In genomic region chr13:34332762-34333161, GRCm38 (mm10) we compare ENCODE assay signal across 9 mouse cellular contexts. TPM values are rescaled to one million over a fixed set of nuclear protein-coding genes. Genes with fewer than 3 reads are reported as not detected.
DNase-seq lines count a peak whose midpoint lies in the region; ATAC-seq lines count a peak whose summit lies in the region.
"Had no signal": no experiment of that assay in that cellular context is flagged by ENCODE, and none has a peak within 500 bp of the region (broad histone marks: within the 10 kb centered on the region; RNA-seq: fewer than 3 reads in every experiment).

No protein-coding gene starts in this region.

- no peaks in the 10 kb centered on the region for H3K27me3 ChIP-seq in forebrain, embryonic 14.5 days (replicated peaks; ENCODE audit: control insufficient read depth, insufficient read depth, low read length)
- H3K27me3 ChIP-seq in forebrain, embryonic 16.5 days (replicated peaks; ENCODE audit: control insufficient read depth, insufficient read depth, low read length) = no peaks in the 10 kb centered on the region
- no peaks in the 10 kb centered on the region for H3K27me3 ChIP-seq in intestine, embryonic 14.5 days (replicated peaks; ENCODE audit: control insufficient read depth, insufficient read depth, low read length)
- H3K27me3 ChIP-seq: neural tube, embryonic 12.5 days had no signal

- H3K4me3 ChIP-seq in forebrain, embryonic 14.5 days (ENCODE audit: low read depth, low read length) = no peak overlapping the region
- H3K4me3 ChIP-seq in forebrain, embryonic 16.5 days (replicated peaks; ENCODE audit: low read length) = no peak overlapping the region
- no peak overlapping the region for H3K4me3 ChIP-seq in intestine, embryonic 14.5 days (ENCODE audit: low read depth, low read length)
- H3K4me3 ChIP-seq: neural tube, embryonic 12.5 days had no signal

- no peak overlapping the region for H3K4me2 ChIP-seq in forebrain, embryonic 14.5 days (ENCODE audit: low read length)
- H3K4me2 ChIP-seq in forebrain, embryonic 16.5 days (ENCODE audit: low read length) = no peak overlapping the region
- no peak overlapping the region for H3K4me2 ChIP-seq in intestine, embryonic 14.5 days (ENCODE audit: low read length)
- H3K4me2 ChIP-seq: neural tube, embryonic 12.5 days had no signal

- no peaks in the 10 kb centered on the region for H3K4me1 ChIP-seq in forebrain, embryonic 14.5 days (ENCODE audit: control insufficient read depth, insufficient read depth, low read length)
- no peaks in the 10 kb centered on the region for H3K4me1 ChIP-seq in forebrain, embryonic 16.5 days (replicated peaks; ENCODE audit: control insufficient read depth, insufficient read depth, low read length)
- H3K4me1 ChIP-seq in intestine, embryonic 14.5 days (replicated peaks; ENCODE audit: control insufficient read depth, insufficient read depth, low read length) = no peaks in the 10 kb centered on the region
- H3K4me1 ChIP-seq: neural tube, embryonic 12.5 days had no signal

- no peak overlapping the region for H3K9ac ChIP-seq in forebrain, embryonic 14.5 days (ENCODE audit: low read length)
- H3K9ac ChIP-seq in forebrain, embryonic 16.5 days (replicated peaks; ENCODE audit: low read depth, low read length) = no peak overlapping the region
- no peak overlapping the region for H3K9ac ChIP-seq in intestine, embryonic 14.5 days (ENCODE audit: low read length)
- H3K9ac ChIP-seq: neural tube, embryonic 12.5 days had no signal

- peak; percentile 13 for DNase-seq in forebrain, embryonic 14.5 days (ENCODE audit: low spot score)
- peak; percentile 93 for DNase-seq in 3T3-L1 (ENCODE audit: low read depth, low spot score)
- peak; percentile 84 for DNase-seq in c-Kit-positive CD71-positive TER-119-negative erythroid progenitor cells, embryonic 14.5 days (ENCODE audit: low read depth)
- DNase-seq in intestine, embryonic 14.5 days (ENCODE audit: low spot score) = peak; percentile 59
- peak; percentile 34 to 42 for DNase-seq in spleen, postnatal 14 days (ENCODE audit: low spot score in 2 of 2)
- no peak for DNase-seq in cerebellum, adult 9-11 months
- no peak for DNase-seq in kidney, postnatal 36 days

- no peak for ATAC-seq in forebrain, embryonic 14.5 days
- no peak for ATAC-seq in forebrain, embryonic 16.5 days
- peak; percentile 73; the same call in 1 of the 2 replicates for ATAC-seq in intestine, embryonic 14.5 days (replicated peaks; ENCODE audit: low FRiP score, low TSS enrichment, low read depth)

- 66% methylated on average over 7 of the region's 7 CpGs for WGBS in forebrain, embryonic 14.5 days
- WGBS in forebrain, embryonic 16.5 days = 65% methylated on average over 7 of the region's 7 CpGs
- 23% methylated on average over 7 of the region's 7 CpGs for WGBS in intestine, embryonic 14.5 days

- no peaks in the 10 kb centered on the region for H3K36me3 ChIP-seq in forebrain, embryonic 14.5 days (ENCODE audit: control insufficient read depth, insufficient read depth, low read length)
- H3K36me3 ChIP-seq in forebrain, embryonic 16.5 days (ENCODE audit: control insufficient read depth, insufficient read depth) = no peaks in the 10 kb centered on the region
- no peaks in the 10 kb centered on the region for H3K36me3 ChIP-seq in intestine, embryonic 14.5 days (ENCODE audit: control insufficient read depth, insufficient read depth, low read length)
- H3K36me3 ChIP-seq: neural tube, embryonic 12.5 days had no signal

- H3K27ac ChIP-seq in forebrain, embryonic 14.5 days (ENCODE audit: low read depth, low read length) = no peak overlapping the region
- no peak overlapping the region for H3K27ac ChIP-seq in forebrain, embryonic 16.5 days (ENCODE audit: low read length)
- H3K27ac ChIP-seq in intestine, embryonic 14.5 days (ENCODE audit: low read depth) = no peak overlapping the region
- H3K27ac ChIP-seq: neural tube, embryonic 12.5 days had no signal

- no peaks in the 10 kb centered on the region for H3K9me3 ChIP-seq in forebrain, embryonic 14.5 days (replicated peaks; ENCODE audit: control insufficient read depth, low read length)
- no peaks in the 10 kb centered on the region for H3K9me3 ChIP-seq in forebrain, embryonic 16.5 days (ENCODE audit: control insufficient read depth, low read length)
- no peaks in the 10 kb centered on the region for H3K9me3 ChIP-seq in intestine, embryonic 14.5 days (ENCODE audit: control insufficient read depth, low read length)
- H3K9me3 ChIP-seq: neural tube, embryonic 12.5 days had no signal

RNA-seq across cellular contexts. Expression of gene Slc22a23, which starts 12.2 kb away (rescaled TPM):
- polyA plus RNA-seq in forebrain, embryonic 14.5 days (2014; fragmentation: Nextera tagmentation; extraction: Ambion mirVana) = 14.0 and 14.2 TPM in 2 replicates
- 11.2 and 13.0 TPM in 2 replicates for polyA plus RNA-seq in forebrain, embryonic 16.5 days (2015; fragmentation: Nextera tagmentation; extraction: Ambion mirVana)
- polyA plus RNA-seq in intestine, embryonic 14.5 days (2014; fragmentation: Nextera tagmentation; extraction: Ambion mirVana) = 3.2 and 4.0 TPM in 2 replicates

Comparison
In these comparisons a context has a peak if more than half of its experiments do, and no peak if none do; other contexts are left out.
1. DNase-seq: peak in forebrain, embryonic 14.5 days (single experiment), 3T3-L1 (single experiment), c-Kit-positive CD71-positive TER-119-negative erythroid progenitor cells, embryonic 14.5 days (single experiment), intestine, embryonic 14.5 days (single experiment) and spleen, postnatal 14 days (2 of 2); none in cerebellum, adult 9-11 months (single experiment) and kidney, postnatal 36 days (0 of 2).